In genomic region chr4:152126026-152126920, GRCm38 (mm10) we compare ENCODE assay signal across 8 mouse cellular contexts. TPM values are rescaled to one million over a fixed set of nuclear protein-coding genes. Genes with fewer than 3 reads are reported as not detected.
DNase-seq lines count a peak whose midpoint lies in the region; ATAC-seq lines count a peak whose summit lies in the region.

No protein-coding gene starts in this region.

- 2% methylated on average over 65 of the region's 65 CpGs for WGBS in forebrain, embryonic 15.5 days
- WGBS in limb, embryonic 12.5 days: 2% methylated on average over 65 of the region's 65 CpGs

- H3K9me3 ChIP-seq in forebrain, embryonic 15.5 days: no peaks in the 10 kb centered on the region
- no peaks in the 10 kb centered on the region for H3K9me3 ChIP-seq in limb, embryonic 12.5 days

- H3K4me3 ChIP-seq in forebrain, embryonic 15.5 days: peak overlapping the region; percentile 24
- H3K4me3 ChIP-seq in limb, embryonic 12.5 days (replicated peaks): peak overlapping the region; percentile 31

- H3K4me1 ChIP-seq in forebrain, embryonic 15.5 days: peaks cover 28% of the 10 kb centered on the region
- H3K4me1 ChIP-seq in limb, embryonic 12.5 days (replicated peaks): peaks cover 33% of the 10 kb centered on the region

- H3K27me3 ChIP-seq in forebrain, embryonic 15.5 days: peaks cover 98% of the 10 kb centered on the region
- peaks cover 100% of the 10 kb centered on the region for H3K27me3 ChIP-seq in limb, embryonic 12.5 days

- no peaks in the 10 kb centered on the region for H3K36me3 ChIP-seq in forebrain, embryonic 15.5 days
- H3K36me3 ChIP-seq in limb, embryonic 12.5 days: no peaks in the 10 kb centered on the region

- H3K9ac ChIP-seq in forebrain, embryonic 15.5 days (replicated peaks): no peak overlapping the region
- no peak overlapping the region; the same call in 1 of the 2 replicates for H3K9ac ChIP-seq in limb, embryonic 12.5 days (replicated peaks)

- H3K27ac ChIP-seq in forebrain, embryonic 15.5 days (replicated peaks): no peak overlapping the region
- H3K27ac ChIP-seq in limb, embryonic 12.5 days: no peak overlapping the region

- H3K4me2 ChIP-seq in forebrain, embryonic 15.5 days (replicated peaks): peak overlapping the region; percentile 31
- peak overlapping the region; percentile 48 for H3K4me2 ChIP-seq in limb, embryonic 12.5 days

- peak; percentile 36 for DNase-seq in right cerebral cortex, adult 18-20 months
- DNase-seq in right cerebral cortex, postnatal 10 days (ENCODE audit: low spot score in 2 of 2): no peak
- peak; percentile 50 for DNase-seq in retina, embryonic 14.5 days (ENCODE audit: low spot score)
- DNase-seq in urinary bladder, postnatal 10 days (ENCODE audit: low spot score): no peak
- DNase-seq in adrenal gland, postnatal 25 days: no peak
- DNase-seq in right cerebral cortex, postnatal 25 days: no peak

- ATAC-seq in forebrain, embryonic 15.5 days (replicated peaks): no peak
- ATAC-seq in limb, embryonic 12.5 days (ENCODE audit: insufficient number of reproducible peaks, insufficient read depth, low FRiP score, low TSS enrichment, low read depth): no peak

RNA-seq across cellular contexts. Expression of gene Tnfrsf25, which starts 10.5 kb away (rescaled TPM):
- 0.53 and 1.0 TPM in 2 replicates for polyA plus RNA-seq in forebrain, embryonic 15.5 days (2015; fragmentation: Nextera tagmentation; extraction: Ambion mirVana)
- 0.96 and 1.9 TPM in 2 replicates for polyA plus RNA-seq in limb, embryonic 12.5 days (2016; fragmentation: Nextera tagmentation; extraction: Ambion mirVana)
- total RNA-seq in adrenal gland, postnatal 25 days (2021): 1.5 and 2.0 TPM in 2 replicates

RNA-seq across cellular contexts. Expression of gene Espn, which starts 25.9 kb away (rescaled TPM):
- 0.09 and 0.10 TPM in 2 replicates for polyA plus RNA-seq in forebrain, embryonic 15.5 days (2015; fragmentation: Nextera tagmentation; extraction: Ambion mirVana)
- polyA plus RNA-seq in limb, embryonic 12.5 days (2016; fragmentation: Nextera tagmentation; extraction: Ambion mirVana): 1.9 and 2.3 TPM in 2 replicates
- 1.2 TPM in 2 replicates for total RNA-seq in adrenal gland, postnatal 25 days (2021)

RNA-seq across cellular contexts. Expression of gene Hes2, which starts 32.4 kb away (rescaled TPM):
- not detected in 2 replicates for polyA plus RNA-seq in forebrain, embryonic 15.5 days (2015; fragmentation: Nextera tagmentation; extraction: Ambion mirVana)
- polyA plus RNA-seq in limb, embryonic 12.5 days (2016; fragmentation: Nextera tagmentation; extraction: Ambion mirVana): not detected in 2 replicates
- total RNA-seq in adrenal gland, postnatal 25 days (2021): not detected in 2 replicates

RNA-seq across cellular contexts. Expression of gene Acot7, which starts 51.7 kb away (rescaled TPM):
- polyA plus RNA-seq in forebrain, embryonic 15.5 days (2015; fragmentation: Nextera tagmentation; extraction: Ambion mirVana): 210 and 219 TPM in 2 replicates
- polyA plus RNA-seq in limb, embryonic 12.5 days (2016; fragmentation: Nextera tagmentation; extraction: Ambion mirVana): 37.6 and 40.2 TPM in 2 replicates
- total RNA-seq in adrenal gland, postnatal 25 days (2021): 34.6 and 39.9 TPM in 2 replicates

RNA-seq across cellular contexts. Expression of gene Plekhg5, which starts 54.0 kb away (rescaled TPM):
- 9.3 and 10.9 TPM in 2 replicates for polyA plus RNA-seq in forebrain, embryonic 15.5 days (2015; fragmentation: Nextera tagmentation; extraction: Ambion mirVana)
- polyA plus RNA-seq in limb, embryonic 12.5 days (2016; fragmentation: Nextera tagmentation; extraction: Ambion mirVana): 17.4 and 17.7 TPM in 2 replicates
- 12.9 and 15.6 TPM in 2 replicates for total RNA-seq in adrenal gland, postnatal 25 days (2021)

Comparison
In these comparisons a context has a peak if more than half of its experiments do, and no peak if none do; other contexts are left out.
1. DNase-seq: peak in right cerebral cortex, adult 18-20 months (single experiment) and retina, embryonic 14.5 days (single experiment); none in right cerebral cortex, postnatal 10 days (0 of 2), urinary bladder, postnatal 10 days (single experiment), adrenal gland, postnatal 25 days (single experiment) and right cerebral cortex, postnatal 25 days (single experiment).